Mouse (Mus musculus) spleen, adult 18-20 months (tissue): ENCODE results near the gene Filip1l.

Source experiments
- DNase-seq, 2 experiments: peaks; one replicate each; pipeline ENCODE4 v3.0.0; 2022; ENCODE audit warnings: mixed read lengths in 2 of 2

Filip1l gene

DNA sequence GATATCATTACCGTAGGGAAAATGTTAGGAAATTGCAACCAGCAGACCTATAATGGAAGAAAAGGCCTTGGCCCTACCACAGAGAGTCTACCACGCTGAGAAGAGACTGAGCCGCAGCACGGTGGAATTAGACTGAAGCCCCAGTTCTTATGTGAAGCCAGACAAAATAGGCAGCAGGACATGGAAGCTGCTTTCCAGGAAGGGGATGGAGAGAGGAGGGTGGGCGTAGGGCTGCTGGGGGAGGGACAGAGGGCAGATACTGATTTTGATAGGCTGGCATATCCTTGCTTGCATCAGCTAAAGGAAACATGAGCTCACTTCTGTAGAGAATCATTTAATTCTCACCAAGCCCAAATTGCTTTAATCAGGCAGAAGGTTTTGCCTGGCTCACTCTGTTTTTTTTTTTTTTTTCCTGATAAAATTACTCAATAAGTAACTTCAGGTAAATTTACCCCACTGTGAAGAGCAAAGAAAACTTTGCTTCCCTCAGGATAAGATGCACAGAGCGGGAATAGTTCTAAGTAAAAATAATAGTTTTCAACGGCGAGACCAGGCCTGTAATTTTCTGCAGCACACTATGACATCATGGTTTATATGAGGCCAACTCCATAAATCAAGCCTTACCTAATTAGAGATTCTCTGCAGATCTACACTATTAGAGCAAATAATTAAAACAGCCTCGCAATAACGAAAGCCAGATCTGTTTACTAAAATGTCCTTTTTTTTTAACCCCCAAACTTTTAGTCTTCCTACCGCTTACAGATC lies 84.8 kb downstream of the Filip1l start:
- DNase-seq: no peak

DNA sequence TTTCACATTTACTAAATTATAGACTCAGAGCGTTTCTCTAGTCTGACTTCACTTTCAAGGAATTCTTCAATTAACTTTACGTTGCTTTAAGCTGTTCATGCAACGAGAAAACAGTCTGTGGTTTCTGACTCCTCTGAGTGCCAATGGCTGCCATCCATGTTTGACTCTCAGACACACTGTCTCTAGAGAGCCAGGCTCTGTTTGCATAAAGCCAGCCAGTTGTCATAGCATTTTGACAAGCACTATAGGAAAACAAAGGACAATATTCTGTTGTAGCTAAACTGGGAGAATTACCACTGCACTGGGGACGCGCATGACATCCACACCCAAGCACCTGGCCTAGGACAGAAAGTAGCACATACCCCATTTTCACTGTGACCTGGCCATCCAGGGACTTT lies 85.4 kb downstream of the Filip1l start:
- no peak for DNase-seq

DNA sequence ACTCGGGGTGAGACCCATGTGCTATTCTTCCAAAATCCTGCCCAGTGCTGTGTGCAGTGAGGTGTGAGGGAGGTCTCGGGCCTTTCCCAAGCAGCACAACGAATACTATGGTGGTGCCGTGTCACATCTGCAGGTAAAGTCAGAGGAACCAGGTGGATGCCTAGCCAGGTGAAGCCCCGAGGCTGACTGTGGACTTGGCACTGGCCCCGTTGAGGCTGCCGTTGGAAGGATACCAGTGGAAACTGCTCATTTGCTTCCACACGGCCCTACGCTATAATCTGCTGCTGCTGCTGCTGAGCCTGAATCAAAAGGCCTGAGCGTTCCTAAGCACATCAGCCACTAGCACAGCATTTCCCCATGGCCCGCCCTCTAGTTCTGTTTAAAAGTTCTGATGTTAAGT lies 86.3 kb downstream of the Filip1l start:
- no peak for DNase-seq

DNA sequence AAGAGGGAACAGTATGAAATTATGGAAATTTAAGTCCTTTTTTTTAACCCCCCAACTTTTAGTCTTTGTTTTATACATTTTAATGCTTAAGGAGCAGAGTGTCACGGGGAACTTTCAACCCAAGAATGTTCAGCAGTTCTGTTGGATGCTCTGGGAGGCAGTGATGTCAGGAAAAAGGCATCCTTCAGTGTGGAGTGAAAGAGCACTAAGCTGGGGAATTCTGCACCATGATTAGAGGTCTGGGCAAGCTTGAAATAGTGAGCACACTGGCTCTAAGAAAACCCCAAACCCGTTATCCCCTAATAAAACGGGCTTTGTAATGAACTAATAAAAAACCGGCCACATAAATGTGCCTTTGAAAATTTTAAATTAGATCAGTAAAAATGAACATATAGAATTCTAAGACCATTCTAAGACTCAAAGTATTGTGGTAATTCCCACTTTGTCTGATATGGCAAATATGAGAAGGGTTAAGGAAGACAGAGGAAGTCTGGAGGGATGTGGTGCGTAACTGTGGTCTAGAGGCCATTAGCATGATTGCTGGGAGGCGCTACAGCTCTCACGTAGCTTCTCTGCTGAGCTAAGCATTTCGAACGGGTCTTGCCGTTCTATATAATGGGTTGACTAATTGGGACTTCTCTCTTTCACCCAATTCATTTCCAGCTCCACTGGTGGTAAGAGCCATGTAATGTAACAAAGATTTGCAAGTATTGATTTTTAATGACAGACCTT lies 88.0 kb downstream of the Filip1l start:
- DNase-seq: no peak

DNA sequence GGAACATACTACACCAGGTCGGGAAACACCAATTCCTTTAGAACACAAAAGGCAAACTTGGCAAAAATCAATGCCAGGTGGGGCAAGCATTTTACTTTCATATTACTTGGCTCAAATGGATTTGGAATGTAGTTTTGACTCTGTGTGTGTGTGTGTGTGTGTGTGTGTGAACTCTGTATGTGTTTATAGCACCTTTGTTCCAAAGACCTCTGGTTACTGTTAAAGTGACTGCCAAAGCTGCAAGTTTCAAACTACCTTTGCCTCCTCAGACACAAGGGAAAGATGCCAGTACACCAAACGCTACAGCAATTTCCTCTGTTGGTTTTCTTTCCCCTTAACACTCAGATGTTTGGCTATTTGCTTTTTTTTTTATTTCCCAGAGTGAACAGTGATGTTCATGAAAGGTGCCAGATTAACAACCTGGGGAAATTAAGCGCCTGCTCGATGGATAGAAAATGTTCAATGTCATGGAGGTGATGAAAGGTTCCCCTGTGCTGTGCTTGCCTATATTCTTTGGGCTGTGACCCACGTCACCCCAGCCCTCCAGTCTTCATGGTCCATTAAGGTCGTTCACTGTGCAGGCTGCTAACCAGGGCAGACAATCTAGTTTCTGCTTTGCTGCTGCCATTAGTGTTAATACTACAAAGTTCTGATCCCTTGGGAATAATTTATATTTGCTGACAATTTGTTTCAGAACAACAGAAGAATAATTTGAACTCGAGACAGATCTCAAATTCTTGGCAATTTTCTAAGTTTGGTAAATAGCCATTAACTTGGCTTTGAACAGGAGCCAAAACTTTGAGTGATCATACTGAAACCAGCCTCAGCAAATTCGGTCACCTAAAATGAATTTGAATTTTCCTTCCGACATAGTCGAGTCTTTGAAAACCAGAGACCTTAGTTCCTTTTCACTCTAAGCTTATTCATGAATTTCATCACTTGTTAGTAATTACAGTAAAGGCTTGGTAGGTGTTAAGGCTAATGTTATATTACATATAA lies 92.5 kb downstream of the Filip1l start:
- no peak for DNase-seq

DNA sequence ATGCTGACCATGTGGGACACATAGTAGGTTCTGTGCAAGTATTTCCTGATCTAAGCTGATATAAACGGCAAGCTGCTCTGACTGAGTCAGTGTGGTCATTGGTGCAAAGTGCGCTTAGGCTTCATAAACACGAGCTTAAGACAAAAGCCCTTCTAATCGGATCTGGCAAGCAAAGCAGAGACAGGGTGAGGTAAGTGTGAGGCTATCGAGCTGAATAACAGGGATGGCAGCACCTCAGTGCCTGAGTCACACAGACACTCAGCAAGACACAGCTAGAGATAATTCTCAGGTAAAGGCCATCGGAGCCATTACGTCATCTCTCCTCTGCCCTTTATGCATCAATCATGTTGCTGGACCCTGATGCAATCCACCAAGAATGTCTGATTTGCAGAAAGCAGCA lies 100.1 kb downstream of the Filip1l start:
- DNase-seq: no peak

DNA sequence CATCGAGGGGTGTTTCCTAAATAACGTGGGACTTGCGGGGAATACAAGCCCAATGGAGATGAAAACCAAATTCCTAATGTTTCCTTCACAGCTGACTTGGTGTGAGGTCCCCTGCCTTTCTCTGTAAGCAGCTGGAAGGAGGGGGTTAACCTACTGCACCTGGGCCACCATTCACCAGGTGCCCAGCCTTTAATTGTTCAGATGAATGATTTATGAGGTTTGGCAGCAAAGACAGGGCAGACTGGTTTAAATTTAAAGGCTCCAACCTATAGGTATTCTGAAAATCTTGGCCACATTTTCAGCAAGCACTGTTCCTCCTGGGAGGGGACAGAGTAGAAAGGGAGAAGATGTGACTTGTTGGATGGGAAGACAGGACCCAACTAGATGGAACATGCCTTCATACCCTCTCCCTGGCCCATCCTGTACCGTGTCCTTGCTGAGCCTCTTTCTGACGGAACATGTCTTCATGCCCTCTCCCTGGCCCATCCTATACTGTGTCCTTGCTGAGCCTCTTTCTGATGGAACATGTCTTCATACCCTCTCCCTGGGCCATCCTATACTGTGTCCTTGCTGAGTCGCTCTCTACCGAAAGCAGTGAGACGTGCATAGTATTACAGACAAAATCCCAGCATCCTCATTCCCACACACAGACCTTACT lies 101.3 kb downstream of the Filip1l start:
- no peak for DNase-seq

DNA sequence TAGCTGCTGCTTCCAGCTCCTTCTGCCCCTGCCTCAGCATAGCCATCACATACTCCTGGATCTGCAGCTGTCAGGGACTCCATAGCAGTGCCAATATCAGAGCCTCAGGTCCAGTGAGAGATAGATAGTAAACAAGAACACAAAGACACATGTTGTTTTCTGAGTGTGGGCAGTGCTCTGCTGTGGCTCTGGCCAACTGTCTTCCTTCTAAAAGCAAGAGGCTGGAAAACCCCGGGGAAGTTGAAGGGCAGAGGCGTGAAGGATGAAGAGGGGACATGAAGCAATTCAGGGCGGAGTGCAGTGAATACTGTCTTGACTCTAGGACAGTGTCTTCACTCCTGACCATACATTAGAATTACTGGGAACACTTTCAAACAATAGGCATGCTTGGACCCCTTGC lies 102.7 kb downstream of the Filip1l start:
- DNase-seq: no peak

DNA sequence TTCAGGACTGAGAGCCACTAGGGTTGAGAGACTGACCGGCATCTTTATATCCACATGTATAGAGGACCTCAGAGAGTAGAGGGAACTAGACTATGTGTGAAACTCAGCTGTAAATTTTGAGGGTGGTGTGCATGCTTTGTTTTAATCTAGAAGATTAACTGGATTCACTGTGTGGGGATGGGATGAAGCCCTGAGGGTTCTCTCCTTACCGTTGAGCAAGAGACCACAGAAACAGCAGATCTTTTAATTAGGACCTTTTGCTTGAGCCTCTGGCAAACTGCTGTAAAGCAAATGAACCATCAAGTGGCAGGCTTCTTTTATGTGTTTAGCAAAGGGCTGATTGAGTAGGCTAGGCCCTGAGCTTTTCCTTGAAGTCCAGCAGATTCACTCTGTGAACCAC lies 103.1 kb downstream of the Filip1l start:
- DNase-seq: no peak

DNA sequence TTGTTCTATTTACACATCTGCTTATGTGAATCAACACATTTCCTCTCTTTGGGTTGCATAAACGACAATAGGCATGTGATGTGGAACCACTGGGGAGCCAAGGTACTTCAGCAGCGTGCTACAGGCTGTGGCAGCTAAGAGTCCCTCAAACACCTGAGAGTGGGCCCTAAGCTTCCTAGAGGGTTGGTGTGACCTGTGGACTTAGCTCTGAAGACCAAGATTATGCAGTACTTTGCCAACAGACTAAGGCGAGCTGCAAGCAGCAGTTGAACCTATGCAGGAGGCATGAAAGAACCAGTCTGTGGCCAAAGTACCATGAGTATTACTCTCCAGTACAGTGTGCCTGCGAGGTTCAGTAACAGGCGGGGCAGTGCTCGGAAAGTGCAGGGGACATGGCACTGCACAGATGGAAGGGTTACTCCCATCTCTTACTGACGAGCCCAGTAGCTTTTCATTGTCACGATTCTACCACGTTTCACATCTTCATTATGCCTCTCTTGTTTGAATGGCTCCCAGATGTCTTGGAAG lies 112.6 kb downstream of the Filip1l start:
- no peak for DNase-seq

DNA sequence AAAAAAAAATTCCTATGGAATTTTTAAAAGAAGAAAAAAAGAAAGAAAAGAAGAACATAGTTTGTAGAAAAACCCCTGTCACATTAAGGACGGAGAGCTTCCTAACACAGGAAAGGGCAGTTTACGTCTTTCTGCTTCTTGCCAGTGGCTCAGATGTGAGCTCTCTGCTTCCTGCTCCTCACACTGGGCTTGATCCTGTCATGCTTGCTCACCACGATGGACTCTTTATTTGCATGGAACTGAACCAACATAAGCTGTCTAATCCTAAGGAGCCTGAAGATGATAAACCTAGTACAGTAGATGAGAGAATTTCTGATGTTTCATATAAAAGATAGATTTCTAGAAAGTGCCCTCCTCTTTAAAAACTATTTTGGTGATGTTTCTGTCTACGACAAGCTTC lies 116.4 kb downstream of the Filip1l start:
- DNase-seq: no peak

DNA sequence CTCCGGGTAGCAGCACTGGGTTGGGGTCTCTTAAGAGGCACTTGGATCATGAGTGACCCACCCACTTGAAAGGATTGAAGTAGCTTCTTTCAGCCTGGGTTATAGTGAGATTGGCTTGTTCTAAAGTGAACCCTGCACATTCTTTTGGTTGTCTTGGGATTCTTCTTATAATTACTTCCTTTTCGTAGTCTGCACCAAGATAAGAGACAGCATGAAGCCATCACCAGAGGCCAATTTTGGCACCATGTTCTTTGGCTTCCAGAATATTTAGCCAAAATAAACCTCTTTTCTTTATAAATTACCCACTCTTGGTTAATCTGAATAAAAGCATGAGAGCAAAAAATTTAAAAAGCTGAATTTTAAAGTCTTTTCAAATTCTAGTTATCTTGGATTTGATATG lies 117.0 kb downstream of the Filip1l start:
- no peak for DNase-seq

DNA sequence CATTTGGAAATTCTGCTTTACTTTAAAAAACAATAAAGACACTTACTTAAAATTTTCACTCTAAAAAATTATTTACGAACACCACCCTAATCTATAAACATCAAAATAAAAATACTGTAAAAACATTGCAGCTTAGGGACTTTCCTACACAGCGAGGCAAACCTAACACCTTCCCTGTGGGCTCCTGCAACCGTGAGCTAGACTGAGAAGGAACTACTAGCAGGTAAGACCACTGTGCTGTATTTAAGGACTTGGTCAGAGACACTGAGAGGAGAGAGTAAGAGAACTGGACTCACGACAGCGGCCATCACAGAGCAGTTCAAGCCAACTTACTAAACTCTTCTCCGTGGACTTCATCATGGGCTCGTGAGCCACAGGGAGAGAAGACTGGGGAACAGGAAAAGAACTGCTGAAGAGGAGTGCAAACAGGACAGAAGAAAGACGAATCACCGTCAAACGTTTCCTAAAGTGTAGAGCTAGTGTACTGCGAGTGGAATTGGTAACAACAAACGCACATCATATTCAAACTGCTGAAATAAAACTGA lies 117.5 kb downstream of the Filip1l start:
- no peak for DNase-seq

DNA sequence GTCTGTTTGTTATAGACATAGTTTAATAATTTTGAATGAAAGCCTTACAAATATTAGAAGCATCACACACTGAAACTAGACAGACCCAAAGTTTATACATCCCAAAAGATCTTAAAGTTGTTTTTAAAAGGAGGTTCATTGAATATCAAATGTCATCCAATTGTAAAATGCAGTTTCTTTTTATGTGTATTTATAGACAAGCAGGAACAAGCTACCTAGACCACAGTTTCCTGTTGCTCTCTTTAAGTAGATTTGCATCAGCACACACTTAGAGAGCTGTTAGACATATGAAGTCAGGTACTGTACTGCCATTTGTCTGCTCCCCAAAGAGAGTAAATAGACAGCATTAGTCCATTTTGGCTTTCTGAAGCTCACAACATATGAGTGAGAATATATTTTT lies 118.2 kb downstream of the Filip1l start:
- no peak for DNase-seq

DNA sequence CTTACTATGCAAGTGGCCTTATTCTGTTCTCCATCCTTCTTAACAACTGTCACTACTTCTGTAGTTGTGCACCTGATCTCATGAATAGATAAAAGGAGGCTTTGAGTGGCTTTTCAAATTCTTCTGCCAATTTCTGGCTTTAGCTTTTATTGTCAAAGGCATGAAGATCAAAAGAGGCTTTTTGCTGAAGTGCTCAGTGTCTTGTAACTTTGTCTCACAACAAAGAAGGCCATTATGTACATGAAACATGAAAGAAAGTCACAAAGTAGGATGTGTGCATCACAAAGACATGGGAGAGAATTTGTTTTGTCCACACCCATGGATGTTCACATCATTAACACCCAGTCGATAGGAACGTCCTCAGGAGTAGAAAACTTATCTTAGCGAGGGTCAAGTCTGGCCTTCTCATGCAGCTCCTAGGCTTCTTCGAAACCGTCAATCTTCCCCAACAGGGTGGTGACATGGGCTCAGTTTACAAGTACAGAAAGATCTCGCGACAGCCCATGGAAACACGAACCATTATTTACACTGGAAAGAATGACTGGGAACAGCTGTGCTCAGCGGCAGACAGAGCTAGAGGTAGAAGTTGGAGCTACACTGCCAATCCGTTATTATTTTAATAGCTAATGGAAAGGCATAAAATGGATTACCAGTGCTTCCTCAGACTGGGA lies 120.7 kb downstream of the Filip1l start:
- DNase-seq: no peak

DNA sequence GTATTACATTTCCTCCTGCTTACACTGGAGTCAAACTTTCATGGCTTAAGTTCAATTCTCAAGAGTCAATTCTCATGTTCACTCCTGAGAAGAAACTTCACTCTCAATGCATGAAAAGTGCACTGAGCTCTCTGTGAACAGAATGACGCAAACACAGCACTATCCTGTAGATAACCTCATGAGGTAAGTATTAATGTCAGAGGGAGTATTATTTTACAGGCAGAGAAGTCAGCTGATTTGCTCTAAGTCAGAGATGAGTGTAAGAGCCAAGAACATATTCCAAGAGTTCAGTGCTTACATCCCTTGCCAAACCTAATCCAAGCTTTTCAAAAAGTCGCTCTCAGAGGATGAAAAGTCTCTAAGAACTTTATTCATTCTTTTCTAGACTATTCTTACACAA lies 125.6 kb downstream of the Filip1l start:
- DNase-seq: no peak

DNA sequence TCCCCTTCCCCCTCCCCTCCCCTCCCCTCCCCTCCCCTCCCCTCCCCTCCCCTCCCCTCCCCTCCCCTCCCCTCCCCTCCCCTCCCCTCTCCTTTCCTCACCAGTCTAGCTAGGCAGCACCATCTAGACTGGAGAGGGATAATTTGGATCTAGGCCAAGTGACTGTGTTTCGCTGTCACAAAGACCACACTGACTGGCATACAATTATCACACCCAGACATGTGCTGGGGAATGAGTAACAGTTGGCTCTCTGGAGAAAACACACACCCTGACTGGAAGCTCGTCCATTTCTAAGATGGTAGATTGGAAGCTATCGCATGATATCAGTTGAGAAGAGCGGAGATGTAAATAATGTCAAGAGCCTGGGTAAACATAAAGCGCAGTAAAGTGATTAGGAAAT lies 126.9 kb downstream of the Filip1l start:
- no peak for DNase-seq

DNA sequence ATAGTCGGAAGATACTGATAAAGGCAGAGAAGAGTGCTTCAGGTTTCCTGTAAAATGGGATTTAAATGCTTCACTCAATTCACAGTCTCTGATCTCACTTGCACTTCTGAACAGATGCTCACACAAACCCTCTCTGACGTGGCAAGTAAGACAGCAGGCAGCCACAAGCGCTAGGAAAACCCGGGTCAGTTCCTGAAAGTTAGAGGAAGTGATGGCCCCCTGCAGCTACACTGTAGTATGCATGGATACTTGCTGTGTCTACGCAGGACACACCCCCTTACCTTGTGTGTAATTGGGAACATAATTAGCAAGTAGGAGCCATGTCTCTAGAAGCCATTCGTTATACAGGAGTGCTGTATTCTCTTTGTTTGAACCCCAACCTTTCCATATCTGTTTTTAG lies 129.4 kb downstream of the Filip1l start:
- no peak for DNase-seq

DNA sequence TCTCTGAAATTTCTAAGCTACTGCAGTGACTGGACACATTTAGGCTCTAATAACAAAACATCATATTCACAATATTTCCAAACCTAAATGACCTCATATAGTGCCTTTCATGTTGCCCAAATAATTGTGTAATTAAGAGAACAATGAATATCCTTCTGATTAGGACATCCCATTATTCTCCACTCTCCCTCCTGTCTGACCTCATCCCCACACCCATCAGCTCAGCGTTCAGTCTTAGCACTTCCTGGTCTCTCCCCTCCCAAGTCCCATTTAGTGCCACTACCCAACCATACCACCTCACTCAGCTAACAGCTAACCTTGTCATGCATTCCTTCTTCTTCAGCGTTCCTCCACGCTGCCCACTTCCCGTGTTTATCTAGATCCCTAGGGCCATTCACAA lies 130.0 kb downstream of the Filip1l start:
- no peak for DNase-seq

DNA sequence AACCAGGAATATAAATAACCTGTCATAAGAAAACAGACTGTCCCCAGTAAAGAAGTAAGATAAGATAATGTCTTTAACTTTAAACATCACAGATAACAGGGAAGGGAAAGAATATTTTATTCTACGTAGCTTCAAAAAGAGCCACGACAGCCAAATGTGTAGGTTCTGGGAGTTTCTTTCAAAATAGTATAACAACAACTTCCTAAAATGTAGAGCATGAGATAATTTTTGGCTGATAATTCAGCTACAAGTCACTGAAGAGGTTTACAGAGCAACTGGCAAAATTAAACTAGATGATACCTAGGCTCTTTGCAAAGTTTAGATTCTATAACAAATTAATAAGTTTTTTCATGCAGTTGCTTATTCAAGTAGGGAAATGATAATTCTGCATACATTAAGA lies 130.6 kb downstream of the Filip1l start:
- no peak for DNase-seq

DNA sequence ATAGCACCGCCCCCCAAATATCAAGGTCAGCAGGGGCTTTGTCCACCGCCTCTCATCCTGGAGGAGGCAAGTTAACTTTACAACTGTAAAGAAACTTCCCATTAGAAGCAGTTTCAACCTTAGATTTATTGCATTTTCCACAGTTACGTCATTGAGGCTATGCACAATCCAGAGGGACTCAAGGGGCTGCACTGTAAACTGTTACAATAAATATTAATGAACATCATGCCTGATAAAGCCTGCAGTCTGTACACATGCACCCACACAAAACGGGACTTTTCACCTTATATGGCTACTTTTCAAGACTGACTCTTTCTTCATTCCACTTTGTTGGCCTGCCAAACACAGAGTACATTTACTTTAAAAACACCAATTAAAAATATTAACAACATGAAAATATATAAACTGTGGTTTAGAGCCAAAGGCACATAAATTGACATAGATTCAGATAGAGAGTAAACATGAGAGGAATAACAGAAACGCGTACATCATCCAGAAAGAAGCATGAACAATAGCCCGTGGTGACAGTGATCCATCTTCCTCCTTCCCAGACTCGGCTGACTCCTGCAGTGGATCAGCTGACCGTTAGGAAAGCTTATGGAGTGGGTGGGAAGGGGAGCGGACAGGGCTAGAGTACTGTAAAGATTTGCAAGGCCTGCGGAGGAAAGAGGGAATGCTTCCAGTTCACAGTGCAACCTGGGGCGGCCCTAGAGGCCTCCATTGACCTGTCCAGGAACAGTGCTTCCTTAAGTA lies 131.3 kb downstream of the Filip1l start:
- DNase-seq: no peak
